Mouse (Mus musculus): ENCODE measurements around the gene Gm20662.

DNA sequence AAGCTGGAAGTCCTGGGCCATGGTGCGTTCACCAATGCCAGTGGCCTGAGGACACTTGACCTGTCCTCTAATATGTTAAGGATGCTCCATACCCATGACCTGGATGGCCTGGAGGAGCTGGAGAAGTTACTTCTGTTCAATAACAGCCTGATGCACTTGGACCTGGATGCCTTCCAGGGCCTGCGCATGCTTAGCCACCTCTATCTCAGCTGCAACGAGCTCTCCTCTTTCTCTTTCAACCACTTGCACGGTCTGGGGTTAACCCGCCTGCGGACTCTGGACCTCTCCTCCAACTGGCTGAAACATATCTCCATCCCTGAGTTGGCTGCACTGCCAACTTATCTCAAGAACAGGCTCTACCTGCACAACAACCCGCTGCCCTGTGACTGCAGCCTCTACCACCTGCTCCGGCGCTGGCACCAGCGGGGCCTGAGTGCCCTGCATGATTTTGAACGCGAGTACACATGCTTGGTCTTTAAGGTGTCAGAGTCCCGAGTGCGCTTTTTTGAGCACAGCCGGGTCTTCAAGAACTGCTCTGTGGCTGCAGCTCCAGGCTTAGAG, 57.6 kb downstream of the Gm20662 start:
- TF ChIP-seq CTCF (IDR thresholded peaks at IDR 0.05; ENCODE audit: low read depth, low read length) (no peak), POLR2AphosphoS5 (IDR thresholded peaks at IDR 0.05; ENCODE audit: insufficient replicate concordance, low read depth, low read length) (no peak), TAL1 (conservative IDR thresholded peaks at IDR 0.05; ENCODE audit: low read depth, low read length) (no peak), GATA1 (IDR thresholded peaks at IDR 0.05; ENCODE audit: borderline replicate concordance, low read length) (no peak), GATA2 (IDR thresholded peaks at IDR 0.05; ENCODE audit: borderline replicate concordance, low read depth, low read length) (no peak)

All from G1E (cell line).